Mouse (Mus musculus) heart, postnatal 0 days (tissue): Measurements from ENCODE around the gene Foxp1.

Experiments used
- CTCF ChIP-seq: IDR thresholded peaks from 2 replicates; pipeline ENCODE4 v1.5.1; 2016; ENCODE audit warnings: antibody characterized with exemption, control low read depth, low read depth
- EP300 ChIP-seq: IDR thresholded peaks from 2 replicates; pipeline ENCODE4 v1.6.1; 2016; ENCODE audit warnings: antibody characterized with exemption, low read depth

- TF ChIP-seq CTCF (no peak), EP300 (no peak)
These were observed 528.3 kb downstream of the Foxp1 start for GRCm38 (mm10) chr6:98994104-98994787.
